Mouse (Mus musculus) urinary bladder, adult 2 months (tissue): Measurements from ENCODE around the gene Synpo2. TPM values are rescaled to one million over a fixed set of nuclear protein-coding genes. Genes with fewer than 3 reads are reported as not detected.
"Not testable (repeated sequence)": the region's sequence is repeated elsewhere in the genome, so short reads cannot be mapped to it uniquely, and the experiment has no call there.

Experiments
- DNase-seq: peaks from one replicate; pipeline ENCODE4 v3.0.0; 2022; ENCODE audit warnings: low spot score
- polyA plus RNA-seq: library from polyadenylated mRNA; depleted of rRNA; stranded (reverse); fragments of >200 nt; gene quantifications from 2 replicates; pipeline ENCODE4 v1.2.3, GENCODE M21; 2012

The Synpo2 gene
- polyA plus RNA-seq, 1 experiment = 240 TPM

DNA sequence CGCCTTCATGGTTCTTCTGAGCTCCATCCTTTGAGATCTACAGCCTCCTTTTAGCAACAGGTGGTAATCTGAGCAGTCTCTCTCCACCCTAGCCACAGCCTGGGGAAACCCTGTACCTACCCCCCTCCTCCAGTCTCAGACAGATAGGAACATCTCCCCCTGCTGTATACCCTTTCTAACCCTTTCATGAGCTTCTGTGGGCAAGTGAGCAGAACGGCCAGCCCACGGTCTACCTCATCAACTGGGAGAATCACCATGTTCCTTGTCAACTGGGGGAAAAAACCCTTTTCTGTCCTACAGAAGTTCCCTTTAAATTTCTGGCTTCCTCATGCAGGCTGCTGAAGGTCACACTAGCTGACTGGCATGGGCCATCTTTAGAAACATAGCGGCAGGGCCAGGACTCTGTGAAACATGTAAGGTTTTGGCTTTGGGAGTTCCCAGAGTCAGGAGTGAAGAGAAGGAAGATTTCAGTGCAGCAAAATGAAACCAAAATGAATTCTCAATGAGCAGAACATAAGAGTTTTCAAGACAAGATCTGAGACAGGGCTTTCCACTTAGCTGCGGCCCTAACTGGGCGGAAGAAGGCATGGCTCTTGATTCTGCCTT is 104.7 kb downstream of the Synpo2 start:
- DNase-seq = no peak

DNA sequence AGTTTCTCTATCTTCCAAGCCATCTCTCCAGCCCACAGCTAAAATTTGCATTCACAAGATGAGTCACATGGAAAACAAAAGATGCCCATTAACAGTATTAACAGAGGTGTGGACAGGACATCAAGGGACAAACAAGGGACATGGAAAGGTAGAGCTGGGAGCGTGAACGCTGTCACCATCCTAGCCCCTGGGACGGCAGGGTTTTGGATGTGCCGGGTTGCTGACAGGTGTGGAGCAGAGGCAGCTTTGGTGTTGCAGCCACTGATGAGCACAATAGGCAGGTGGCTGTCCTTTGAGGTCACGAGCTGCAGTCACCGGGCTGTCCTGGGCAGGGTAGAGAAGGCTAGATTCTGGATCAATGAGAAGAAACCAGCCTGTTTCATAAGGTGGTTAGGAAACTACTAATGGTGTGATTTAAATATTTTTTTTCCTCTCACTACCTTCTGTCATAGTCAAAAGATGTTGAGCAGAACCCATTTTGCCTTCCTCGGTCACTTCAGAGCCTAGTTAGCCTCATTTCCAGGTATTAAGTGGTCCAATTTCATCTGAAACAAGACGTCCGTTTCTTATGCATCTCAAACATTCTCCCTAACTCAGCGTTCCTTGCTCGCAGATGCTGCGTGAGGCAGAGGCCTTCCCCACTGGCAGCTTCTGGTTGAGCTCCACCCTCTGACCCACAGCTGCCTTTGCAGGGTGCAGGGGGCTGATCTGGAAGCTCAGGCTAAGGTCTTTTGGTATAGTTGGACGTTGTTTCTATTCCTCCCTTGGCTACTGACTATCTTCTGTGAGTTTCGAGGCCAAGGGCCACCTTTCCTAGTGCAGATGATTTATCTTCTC is 105.4 kb downstream of the Synpo2 start:
- DNase-seq = no peak

DNA sequence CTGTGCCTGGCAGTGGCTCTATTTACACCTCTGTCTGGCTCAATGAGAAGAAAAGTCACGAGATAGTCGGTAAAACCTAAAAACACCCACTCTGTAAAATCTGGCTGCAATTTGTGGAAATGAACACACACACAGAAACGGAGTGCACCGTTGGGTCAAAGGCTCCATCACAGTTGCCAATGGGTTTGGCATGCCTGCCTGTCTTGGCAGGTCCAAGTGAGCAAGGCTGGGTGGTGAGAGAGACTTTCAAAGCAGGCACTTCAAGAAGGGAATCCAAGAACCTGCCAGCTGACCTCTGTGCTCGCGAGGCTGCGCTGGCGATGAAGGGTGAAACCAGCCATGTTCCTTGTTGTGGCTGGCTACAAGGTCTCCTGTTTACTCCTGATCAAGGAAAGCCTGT is 107.2 kb downstream of the Synpo2 start:
- DNase-seq = no peak

DNA sequence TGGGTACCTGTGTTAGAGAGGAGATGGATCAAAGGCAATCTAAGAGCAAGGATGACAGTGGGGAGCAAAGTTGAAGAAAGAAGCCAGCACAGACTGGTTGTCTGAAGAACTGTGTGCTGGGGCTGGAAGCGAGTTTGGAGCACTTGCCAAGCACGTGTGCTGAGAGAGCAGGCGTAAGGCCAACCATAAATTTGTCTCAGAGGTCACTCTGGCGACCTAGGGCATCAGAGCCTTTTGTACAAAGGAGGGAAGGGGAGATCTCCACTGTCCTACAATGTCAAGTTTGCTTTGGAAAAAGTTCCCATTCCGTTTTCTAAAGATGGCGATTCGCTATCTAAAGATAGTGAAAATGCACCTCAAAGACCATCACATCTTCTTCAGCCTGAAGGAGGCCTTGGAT is 107.9 kb downstream of the Synpo2 start:
- DNase-seq = no peak

DNA sequence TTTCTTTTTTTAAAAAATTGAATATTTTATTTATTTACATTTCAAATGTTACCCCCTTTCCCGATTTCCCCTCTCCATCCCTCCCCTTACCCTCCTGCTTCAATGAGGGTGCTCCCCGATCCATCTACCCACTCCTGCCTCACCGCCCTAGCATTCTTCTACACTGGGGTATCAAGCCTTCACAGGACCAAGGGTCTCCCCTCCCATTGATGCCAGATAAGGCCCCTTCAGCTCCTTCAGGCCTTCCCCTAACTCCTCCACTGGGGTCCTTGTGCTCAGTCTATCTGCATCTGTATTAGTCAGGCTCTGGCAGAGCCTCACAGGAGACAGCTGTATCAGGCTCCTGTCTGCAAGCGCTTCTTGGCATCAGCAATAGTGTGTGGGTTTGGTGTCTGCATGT is 109.2 kb downstream of the Synpo2 start:
- not testable (repeated sequence) for DNase-seq

DNA sequence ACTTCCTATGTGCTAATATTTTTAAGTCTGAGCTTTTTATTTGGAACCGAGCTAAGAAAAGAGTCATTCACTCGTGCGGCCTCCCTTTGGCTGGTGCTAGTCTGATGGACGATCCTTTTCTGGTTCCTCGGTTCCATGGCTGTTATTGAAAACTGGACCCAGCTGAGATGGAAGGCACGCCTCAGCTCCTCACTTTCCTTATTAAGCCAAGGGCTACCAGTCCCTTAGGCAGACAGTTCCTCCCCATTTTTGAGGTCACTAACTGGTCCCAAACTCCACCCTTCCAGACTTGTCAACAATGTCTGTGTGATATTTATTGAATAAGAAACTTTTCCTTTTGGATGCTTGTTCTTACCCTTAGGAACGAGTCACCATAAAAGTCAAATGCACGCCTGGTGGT is 112.1 kb downstream of the Synpo2 start:
- DNase-seq = no peak

DNA sequence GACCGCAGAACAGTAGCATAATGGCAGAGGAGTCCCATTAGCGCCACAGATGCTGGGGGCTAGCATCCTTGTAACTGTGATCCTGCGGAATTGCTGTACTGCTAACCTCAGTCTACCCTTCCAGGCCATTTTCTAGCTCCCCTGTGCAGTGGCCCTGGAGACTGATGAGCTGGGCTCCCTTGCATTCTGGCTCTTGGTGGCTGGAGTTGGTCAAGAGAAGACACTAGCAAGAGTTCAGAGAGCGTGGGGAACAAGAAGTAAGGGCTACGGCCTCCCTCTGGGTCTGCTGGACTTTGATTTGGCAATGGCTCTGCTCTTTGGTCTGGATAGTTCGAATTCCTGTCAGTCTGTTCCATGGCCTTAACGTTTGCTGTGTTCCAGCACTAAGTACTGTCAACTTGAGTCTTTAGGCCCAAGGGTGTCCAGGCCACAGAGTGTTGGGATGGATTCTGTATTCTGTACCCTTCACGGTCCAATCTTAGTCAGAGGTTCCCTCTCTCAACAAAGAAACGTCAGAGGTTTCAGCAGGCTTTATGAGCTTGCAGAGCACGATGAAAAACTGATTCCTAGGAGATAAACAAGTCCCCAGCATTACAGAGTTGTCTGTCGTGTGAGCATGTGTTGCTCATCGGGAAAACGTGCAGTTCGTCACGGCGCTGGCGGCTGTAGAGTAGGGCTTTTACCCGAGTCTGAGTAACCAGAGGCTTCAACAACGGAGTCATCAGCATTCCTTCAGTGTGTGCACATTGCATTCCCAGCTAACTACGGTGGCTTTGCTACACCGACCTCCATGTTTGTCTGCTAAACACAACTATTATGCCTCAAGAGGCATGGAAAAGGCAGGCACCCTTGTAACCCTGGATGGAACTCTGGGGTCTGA is 113.6 kb downstream of the Synpo2 start:
- DNase-seq = no peak

DNA sequence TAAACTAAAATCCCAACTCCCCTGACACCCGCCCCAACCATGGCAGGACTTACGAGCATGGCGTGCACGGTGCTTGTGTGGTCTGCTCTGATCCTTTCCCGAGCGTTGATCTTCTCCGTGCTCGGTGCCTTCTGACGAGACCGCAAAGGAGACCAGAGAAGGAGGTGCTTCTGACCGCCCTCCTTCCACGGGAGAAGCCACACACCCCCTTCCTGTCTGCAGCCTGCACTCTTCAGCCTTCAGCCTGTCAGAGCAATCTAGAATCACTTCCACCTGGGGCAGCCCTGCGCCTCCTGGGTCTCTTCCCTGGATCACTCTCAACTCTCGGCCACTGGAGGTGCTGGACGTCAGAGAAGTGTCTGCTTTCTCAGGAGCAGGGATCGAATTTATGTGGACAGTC is 119.0 kb downstream of the Synpo2 start:
- DNase-seq = peak; percentile 43

DNA sequence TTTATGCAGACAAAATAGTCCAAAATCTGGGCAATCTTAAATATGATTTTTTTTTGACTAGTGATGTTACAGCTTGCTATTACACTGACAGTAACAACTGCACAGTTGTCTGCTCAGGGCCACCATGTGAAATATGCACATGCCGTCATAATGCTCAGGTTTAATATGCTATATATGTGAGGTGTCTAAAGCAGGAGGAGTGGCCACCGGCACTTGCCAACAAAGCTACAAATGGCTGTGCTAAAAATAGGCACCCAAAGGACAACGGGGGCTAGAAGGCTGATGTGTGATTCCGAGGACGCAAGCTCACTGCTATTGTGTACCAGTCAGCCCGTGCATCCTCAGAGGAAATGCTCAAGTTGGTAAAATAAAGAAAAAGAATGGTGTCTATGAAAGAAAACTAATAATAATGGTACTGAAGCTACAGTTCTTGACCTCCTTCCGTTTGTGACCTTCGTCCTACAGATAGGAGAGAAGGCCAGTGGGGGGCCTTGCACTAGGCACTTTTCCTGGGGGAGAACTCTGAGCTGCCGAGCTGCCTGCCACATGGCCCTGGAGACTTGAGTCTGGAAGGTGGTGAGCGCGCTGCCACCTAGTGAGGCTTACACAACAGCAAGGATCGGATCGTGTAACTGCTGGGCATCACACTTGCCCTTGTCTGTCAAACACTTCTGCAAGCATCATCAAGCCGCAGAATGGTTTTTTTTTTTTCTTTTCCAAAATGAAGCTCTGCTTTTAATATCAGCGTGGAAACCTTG is 120.0 kb downstream of the Synpo2 start:
- no peak for DNase-seq

DNA sequence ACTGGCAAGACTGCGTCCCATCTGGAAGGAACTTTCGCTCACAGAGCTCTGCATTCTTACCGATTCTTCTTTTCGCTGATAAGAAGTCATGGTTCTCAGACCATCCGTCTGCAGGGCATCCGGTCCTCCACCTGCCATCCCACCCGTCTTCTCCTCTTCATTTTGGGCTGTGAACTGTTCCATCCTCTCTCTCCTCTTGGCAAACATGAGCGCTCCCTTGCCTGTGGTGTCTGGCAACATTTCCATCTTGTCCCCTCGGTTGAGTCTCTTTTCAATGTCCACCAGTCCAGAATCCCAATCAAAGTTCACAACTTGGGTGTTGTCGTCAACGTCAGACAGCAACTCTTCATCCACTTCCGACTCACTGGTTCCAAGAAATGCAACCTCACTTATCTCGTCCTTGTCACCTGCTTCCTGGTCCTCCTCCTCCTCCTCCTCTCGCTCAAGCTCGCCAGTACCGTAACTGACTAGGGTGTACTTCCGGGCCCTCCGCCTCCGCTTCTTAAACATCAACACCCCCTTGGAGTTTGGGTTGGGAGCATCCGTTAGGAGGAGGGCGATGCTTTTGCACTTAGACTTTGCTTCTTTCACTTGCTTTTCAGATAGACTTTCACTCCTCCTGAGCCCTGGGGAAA is 121.8 kb downstream of the Synpo2 start:
- DNase-seq = no peak

DNA sequence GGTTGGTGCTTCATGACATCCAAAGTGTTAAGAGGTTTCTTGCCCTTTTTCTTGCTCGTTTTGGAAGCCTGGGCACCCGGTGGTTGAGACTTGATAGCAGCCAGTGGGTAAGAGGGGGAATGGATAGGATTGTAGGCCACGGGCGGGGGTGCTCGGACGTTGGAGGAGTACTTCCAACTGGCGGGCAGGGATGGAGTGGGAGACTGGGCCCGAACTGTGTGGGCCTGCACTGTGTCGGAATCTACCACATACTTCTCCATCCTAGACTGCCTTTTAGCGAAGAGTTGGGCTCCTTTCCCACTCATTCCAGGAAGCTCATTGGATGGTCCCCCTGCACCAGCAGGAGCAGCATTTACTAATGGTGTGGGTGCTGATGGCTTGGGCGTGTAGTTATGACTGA is 123.2 kb downstream of the Synpo2 start:
- no peak for DNase-seq

DNA sequence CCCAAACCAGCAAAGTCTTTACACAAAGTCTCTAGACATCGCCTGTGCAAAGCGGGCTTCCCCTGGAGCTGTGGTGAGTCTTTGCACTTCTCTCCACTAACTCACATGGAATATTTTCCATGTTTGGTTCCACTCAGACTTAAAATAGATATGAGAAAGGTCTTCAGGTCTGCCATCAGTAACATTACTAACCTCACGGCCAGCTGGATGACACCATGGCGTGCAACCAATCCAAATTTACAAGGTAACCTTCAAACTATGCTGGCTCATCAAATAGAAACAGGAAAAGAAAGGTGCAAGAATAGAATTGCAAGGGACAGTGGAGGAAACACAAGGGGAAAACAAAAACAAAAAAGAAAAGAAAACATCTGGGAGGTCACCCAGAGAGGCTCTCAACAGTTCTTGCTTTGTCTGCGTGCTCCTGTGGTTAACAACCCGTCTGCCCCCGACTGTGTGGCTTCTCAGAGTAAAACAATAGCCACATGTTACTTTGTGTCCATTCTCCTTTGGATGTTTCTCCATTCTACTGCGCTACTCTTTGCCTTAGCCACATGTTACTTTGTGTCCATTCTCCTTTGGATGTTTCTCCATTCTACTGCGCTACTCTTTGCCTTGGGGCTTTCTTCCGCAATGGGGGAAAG is 124.8 kb downstream of the Synpo2 start:
- no peak for DNase-seq

DNA sequence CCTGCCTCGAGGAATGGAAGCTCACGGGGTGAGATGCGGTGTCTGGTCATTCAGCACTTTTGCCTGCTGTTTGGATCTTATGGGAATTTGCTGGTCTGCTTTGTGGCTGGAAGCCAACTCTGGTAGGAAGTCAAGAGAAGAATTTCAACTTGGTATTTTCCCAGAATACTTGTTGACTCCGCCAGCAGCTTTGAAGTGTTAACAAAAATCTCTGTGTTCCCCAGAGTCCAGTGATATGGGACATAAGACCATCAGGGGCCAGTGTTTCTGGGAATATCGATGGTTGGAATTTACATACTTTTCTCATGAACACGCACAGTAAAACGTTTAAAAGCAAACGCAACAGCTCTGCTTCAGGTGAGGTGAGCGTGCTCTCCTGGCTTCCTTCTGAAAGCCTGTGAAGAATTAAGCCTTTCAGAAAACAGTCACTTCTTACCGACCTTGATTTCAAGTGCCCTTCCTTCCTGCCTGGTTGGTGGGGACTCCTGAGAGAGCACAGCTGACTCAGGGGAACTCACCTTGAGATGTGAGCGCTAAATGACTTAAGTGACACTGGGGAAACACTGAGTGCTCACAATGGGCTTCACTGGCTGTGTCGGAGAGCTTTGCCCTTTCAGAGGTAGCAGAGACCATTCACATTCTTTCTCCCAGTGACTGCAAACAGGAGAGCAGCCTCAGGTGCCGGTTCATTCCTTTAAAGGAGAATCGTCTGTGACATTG is 128.0 kb downstream of the Synpo2 start:
- no peak for DNase-seq

DNA sequence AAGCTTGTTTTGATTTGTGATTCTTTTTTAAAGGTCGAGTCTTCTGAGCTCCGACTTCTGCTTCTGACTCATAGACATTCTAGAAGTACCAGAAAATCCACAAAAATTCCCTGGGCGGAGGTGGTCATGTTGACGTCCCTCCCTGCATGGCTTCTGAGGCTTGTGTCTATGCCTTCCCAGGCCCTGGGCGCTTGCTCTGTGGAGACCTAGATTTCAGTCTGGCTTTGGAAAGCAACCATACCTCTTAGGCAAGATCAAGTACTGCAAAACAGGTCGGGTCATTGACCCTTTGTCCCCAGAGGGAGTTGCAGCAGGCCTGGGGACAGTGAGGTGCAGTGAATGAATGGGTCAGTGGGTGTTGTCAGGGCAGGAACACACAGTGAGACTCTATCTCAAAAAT is 131.6 kb downstream of the Synpo2 start:
- DNase-seq = no peak

DNA sequence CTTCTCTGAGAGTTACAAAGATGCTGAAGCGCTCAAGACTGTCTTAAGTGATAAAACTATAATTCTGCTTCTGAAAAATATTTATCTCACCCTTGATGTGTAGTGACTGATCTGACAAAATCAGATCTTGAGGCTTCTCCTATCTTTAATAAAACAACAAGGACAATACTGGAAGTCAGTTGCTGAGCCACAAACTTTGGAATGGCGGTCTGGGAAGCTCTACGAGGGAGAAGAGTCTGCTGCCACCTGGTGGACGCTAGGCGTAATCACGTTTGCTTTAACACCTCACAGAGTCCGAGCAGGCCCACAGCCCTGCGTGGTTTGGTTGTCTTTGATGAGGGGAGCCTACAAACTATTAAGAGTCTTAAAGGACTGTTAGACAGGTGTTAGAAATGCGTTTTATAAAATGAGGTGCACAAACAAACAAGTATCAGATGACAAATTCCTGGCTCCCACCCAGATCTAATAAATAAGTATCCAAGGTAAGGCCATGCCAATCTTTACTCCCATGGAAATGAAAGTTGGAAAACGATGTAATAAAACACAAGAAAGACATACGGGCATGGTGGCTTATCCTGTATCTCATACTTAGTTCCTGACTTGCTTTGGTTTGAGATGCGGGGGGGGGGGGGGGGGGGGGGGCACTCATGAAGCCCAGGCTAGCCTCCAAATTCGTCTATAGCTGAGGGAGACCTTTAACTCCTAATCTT is 132.6 kb downstream of the Synpo2 start:
- no peak for DNase-seq

DNA sequence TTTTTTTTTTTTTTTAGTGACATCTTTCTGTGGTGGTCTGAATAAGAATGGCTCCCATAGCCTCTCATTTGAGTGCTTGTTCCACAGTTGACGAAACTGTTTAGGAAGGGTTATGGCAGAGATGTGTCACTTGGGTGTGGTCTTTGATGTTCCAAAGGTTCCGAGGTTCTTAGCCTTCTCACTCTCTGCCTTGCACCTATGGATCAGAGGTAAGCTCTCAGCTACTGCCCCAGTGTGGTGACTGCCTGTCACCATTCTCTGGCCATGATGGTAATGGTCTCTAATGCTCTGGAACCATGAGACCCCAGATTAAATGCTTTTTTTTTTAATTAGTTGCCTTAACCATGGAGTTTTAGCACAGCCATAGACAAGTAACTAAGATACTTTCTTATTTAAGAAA is 134.2 kb downstream of the Synpo2 start:
- DNase-seq = no peak

DNA sequence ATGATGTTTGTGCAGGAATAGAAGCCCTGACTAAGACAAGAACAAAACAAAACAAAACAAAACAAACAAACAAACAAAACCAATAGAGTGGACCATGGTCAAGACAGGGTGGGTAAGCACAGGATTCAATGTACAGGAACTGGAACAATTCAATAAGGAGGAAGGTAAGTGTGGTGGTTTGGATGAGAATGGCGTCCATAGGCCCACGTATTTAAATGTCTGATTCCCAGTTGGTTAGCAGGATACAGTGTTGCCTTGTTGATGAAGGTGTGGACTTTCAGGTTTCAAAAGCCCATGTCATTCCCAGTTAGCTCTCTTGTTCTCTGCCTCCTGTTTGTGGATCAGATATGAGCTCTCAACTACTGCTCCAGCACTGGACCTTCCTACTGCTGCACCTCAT is 140.8 kb downstream of the Synpo2 start:
- no peak for DNase-seq

DNA sequence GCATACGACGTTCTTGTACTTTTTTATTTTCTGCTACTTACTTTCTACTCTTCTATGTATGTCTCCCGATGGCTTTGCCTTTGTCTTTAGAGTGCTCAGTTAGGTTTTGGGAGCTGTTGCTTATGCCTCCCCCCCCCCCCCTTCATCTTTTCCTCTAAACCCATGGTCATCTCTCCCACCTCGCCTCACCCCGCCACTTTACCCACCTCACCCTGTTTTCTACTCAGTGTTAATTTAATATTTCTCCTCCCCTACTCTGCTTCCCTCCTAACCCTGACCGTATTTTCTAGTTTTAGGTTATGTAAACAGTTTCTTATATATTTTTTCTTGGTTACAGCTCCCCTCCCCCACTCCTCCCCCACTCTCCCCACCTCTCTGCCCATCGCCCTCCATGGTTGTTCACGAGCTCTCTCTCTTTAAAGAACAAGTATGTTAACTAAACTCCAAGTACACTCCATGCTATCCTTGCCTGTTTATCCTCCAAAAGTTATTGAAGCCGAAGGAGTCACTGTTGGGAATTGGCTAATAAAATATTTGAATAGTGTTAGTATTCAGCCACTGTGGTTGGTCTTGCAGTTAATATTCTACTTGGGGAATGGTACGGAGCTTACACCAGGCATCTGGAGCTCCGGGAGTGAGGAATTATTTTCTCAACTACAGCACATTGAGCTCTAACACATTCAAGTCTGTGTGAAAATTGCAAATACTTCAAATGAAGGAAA is 142.1 kb downstream of the Synpo2 start:
- no peak for DNase-seq
